Mouse (Mus musculus): ENCODE results near the gene Ctbp2.

DNA sequence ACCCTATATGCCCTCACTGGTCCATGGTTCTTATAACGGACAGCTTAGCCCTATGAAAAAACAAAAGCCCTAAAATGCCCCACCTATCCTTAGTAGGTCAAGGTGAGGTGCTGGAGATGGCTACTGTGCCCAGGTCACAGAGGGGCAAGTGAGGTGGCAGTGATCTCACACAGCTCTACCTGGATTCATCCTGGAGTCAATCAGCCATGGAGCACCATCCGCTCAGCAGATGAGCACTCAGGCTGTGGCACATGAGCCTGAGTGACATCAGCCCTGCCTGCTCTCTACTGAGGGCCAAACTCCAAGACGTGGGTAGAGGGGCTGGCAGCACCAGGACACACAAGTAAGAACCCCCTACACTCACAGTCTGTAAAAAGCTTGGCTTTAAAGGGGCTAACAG lies 122.8 kb downstream of the Ctbp2 start:
- TF ChIP-seq CTCF (IDR thresholded peaks at IDR 0.05; ENCODE audit: low read depth) (no peak), EP300 (IDR thresholded peaks at IDR 0.05; ENCODE audit: low read depth) (no peak)
